Mouse (Mus musculus) thymus, adult 2 months (tissue): ENCODE data around the gene Homer1.

Source experiments
- CTCF ChIP-seq: fragments of 200-500 bp; IDR thresholded peaks from 2 replicates; pipeline ENCODE4 v1.5.1; 2012; ENCODE audit warnings: mild to moderate bottlenecking, control low read depth, low read length, moderate library complexity, borderline replicate concordance; ENCODE audit not compliant: control insufficient read depth, poor library complexity, insufficient read depth; ENCODE audit errors: extremely low read depth
- POLR2A ChIP-seq: fragments of 200-500 bp; IDR thresholded peaks from 2 replicates; pipeline ENCODE4 v1.6.1; 2012; ENCODE audit warnings: mild to moderate bottlenecking, low read length, control low read depth, moderate library complexity; ENCODE audit not compliant: control insufficient read depth, poor library complexity, insufficient read depth; ENCODE audit errors: extremely low read depth

- TF ChIP-seq POLR2A (no peak), CTCF (no peak)
These were observed 69.6 kb downstream of the Homer1 start for GRCm38 (mm10) chr13:93368812-93369584.
